Mouse (Mus musculus): ENCODE results near the gene Ints3. TPM values are rescaled to one million over a fixed set of nuclear protein-coding genes. Genes with fewer than 3 reads are reported as not detected.

Gene Ints3
- polyA plus RNA-seq, 1 experiment, result 68.6 TPM

- no peak overlapping the region for H3K4me3 ChIP-seq (ENCODE audit: low read depth, low read length)
- H3K27me3 ChIP-seq (ENCODE audit: control insufficient read depth, insufficient read depth, low read length, poor library complexity, severe bottlenecking), result no peaks in the 10 kb centered on the region
- no peaks in the 10 kb centered on the region for H3K36me3 ChIP-seq (ENCODE audit: control insufficient read depth, insufficient read depth, low read length, poor library complexity, severe bottlenecking)
- no peak overlapping the region for H3K27ac ChIP-seq (ENCODE audit: insufficient read depth, low read length)
- TF ChIP-seq CTCF (IDR thresholded peaks at IDR 0.05; ENCODE audit: low read depth, low read length), result no peak
- H3K4me1 ChIP-seq (ENCODE audit: control insufficient read depth, insufficient read depth, low read length), result no peaks in the 10 kb centered on the region
- no peak overlapping the region for H3K9ac ChIP-seq (ENCODE audit: low read depth, poor library complexity, severe bottlenecking)
- no peaks in the 10 kb centered on the region for H3K9me3 ChIP-seq (replicated peaks; ENCODE audit: control insufficient read depth, insufficient read depth, low read length, poor library complexity, severe bottlenecking)
Measured at GRCm38 (mm10) chr3:90371857-90372256, 61.6 kb downstream of the Ints3 start.

DNA sequence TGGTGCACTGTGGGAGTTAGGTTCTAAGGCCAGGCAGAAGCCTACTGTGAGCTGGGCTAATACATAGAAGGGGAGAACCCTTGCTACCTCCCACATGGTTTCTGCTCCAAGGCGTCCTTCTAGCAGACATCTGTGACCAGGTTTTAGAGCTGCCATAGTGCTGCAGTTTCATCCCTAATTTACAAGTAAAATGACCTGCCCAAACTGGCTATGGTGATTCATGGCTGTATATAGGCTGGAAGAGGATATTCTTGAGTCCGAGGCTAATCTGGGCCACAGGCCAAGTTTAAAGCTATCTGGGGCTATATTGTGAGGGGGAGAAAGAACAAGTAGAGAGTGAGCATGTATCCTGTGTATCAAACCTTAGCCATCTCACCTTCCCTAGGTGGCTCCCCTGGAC is 64.4 kb downstream of the Ints3 start:
- no peak overlapping the region for H3K27ac ChIP-seq (ENCODE audit: insufficient read depth, low read length)
- H3K9ac ChIP-seq (ENCODE audit: low read depth, poor library complexity, severe bottlenecking), result no peak overlapping the region
- H3K27me3 ChIP-seq (ENCODE audit: control insufficient read depth, insufficient read depth, low read length, poor library complexity, severe bottlenecking), result no peaks in the 10 kb centered on the region
- H3K9me3 ChIP-seq (replicated peaks; ENCODE audit: control insufficient read depth, insufficient read depth, low read length, poor library complexity, severe bottlenecking), result no peaks in the 10 kb centered on the region
- no peaks in the 10 kb centered on the region for H3K4me1 ChIP-seq (ENCODE audit: control insufficient read depth, insufficient read depth, low read length)
- H3K36me3 ChIP-seq (ENCODE audit: control insufficient read depth, insufficient read depth, low read length, poor library complexity, severe bottlenecking), result no peaks in the 10 kb centered on the region
- H3K4me3 ChIP-seq (ENCODE audit: low read depth, low read length), result no peak overlapping the region
- no peak for TF ChIP-seq EP300 (IDR thresholded peaks at IDR 0.05; ENCODE audit: insufficient read depth, low read depth, low read length)
- TF ChIP-seq CTCF (IDR thresholded peaks at IDR 0.05; ENCODE audit: low read depth, low read length), result no peak
- TF ChIP-seq POLR2A (IDR thresholded peaks at IDR 0.05; ENCODE audit: insufficient read depth, low read length), result no peak

GRCm38 (mm10) chr3:90367001-90367632 is 66.3 kb downstream of the Ints3 start:
- H3K9ac ChIP-seq (ENCODE audit: low read depth, poor library complexity, severe bottlenecking), result no peak overlapping the region
- TF ChIP-seq POLR2A (IDR thresholded peaks at IDR 0.05; ENCODE audit: insufficient read depth, low read length) (no peak), EP300 (IDR thresholded peaks at IDR 0.05; ENCODE audit: insufficient read depth, low read depth, low read length) (no peak), CTCF (IDR thresholded peaks at IDR 0.05; ENCODE audit: low read depth, low read length) (no peak)
- H3K9me3 ChIP-seq (replicated peaks; ENCODE audit: control insufficient read depth, insufficient read depth, low read length, poor library complexity, severe bottlenecking), result no peaks in the 10 kb centered on the region
- no peaks in the 10 kb centered on the region for H3K4me1 ChIP-seq (ENCODE audit: control insufficient read depth, insufficient read depth, low read length)
- H3K27ac ChIP-seq (ENCODE audit: insufficient read depth, low read length), result no peak overlapping the region
- H3K36me3 ChIP-seq (ENCODE audit: control insufficient read depth, insufficient read depth, low read length, poor library complexity, severe bottlenecking), result no peaks in the 10 kb centered on the region
- H3K27me3 ChIP-seq (ENCODE audit: control insufficient read depth, insufficient read depth, low read length, poor library complexity, severe bottlenecking), result no peaks in the 10 kb centered on the region
- H3K4me3 ChIP-seq (ENCODE audit: low read depth, low read length), result no peak overlapping the region

DNA sequence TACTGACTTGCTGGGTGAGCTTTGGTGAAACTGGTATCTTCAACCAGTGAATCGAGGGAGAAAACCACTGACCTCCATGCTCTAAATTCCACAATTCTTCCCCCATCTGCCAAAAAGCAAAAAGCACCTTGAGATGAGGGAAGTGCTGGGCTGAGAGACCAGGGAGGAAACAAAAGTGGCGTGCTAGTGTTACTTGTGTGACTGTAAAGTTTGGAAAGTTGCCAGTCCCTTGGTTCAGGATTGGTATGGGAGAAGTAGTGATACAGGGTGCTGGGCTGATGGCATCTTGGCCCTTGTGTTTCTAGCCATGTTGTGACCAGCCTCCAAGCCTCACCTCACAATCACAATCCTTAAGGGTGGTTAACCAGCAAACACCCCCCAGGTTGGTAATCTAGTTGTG is 71.1 kb downstream of the Ints3 start:
- Histone ChIP-seq H3K4me3 (ENCODE audit: low read depth, low read length) (no peak overlapping the region), H3K4me1 (ENCODE audit: control insufficient read depth, insufficient read depth, low read length) (no peaks in the 10 kb centered on the region), H3K27ac (ENCODE audit: insufficient read depth, low read length) (no peak overlapping the region), H3K9me3 (replicated peaks; ENCODE audit: control insufficient read depth, insufficient read depth, low read length, poor library complexity, severe bottlenecking) (no peaks in the 10 kb centered on the region), H3K36me3 (ENCODE audit: control insufficient read depth, insufficient read depth, low read length, poor library complexity, severe bottlenecking) (peaks cover 19% of the 10 kb centered on the region), H3K27me3 (ENCODE audit: control insufficient read depth, insufficient read depth, low read length, poor library complexity, severe bottlenecking) (no peaks in the 10 kb centered on the region), H3K9ac (ENCODE audit: low read depth, poor library complexity, severe bottlenecking) (no peak overlapping the region)
- TF ChIP-seq CTCF (IDR thresholded peaks at IDR 0.05; ENCODE audit: low read depth, low read length), result no peak
- no peak for TF ChIP-seq POLR2A (IDR thresholded peaks at IDR 0.05; ENCODE audit: insufficient read depth, low read length)
- TF ChIP-seq EP300 (IDR thresholded peaks at IDR 0.05; ENCODE audit: insufficient read depth, low read depth, low read length), result no peak

DNA sequence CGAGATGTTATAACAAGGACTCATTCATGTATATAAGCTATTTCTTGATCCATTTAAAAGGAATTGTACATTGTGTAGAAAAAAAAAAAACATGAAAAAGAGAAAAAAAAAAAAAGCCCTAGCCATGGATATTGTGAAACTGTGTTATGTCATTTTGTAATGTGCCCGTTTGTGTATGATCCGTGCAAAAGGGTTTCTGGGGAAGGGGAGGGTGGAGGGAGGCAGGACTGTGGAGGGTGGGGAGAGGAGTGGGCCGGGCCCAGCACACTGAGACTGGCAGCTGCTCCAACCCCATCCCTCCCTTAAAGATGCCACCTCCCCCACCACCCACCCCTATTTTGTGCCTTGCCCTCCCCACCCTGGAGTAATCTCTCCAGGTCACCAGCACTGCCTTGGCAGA is 71.9 kb downstream of the Ints3 start:
- H3K9me3 ChIP-seq (replicated peaks; ENCODE audit: control insufficient read depth, insufficient read depth, low read length, poor library complexity, severe bottlenecking), result no peaks in the 10 kb centered on the region
- no peak for TF ChIP-seq POLR2A (IDR thresholded peaks at IDR 0.05; ENCODE audit: insufficient read depth, low read length)
- no peak for TF ChIP-seq EP300 (IDR thresholded peaks at IDR 0.05; ENCODE audit: insufficient read depth, low read depth, low read length)
- no peak for TF ChIP-seq CTCF (IDR thresholded peaks at IDR 0.05; ENCODE audit: low read depth, low read length)
- no peaks in the 10 kb centered on the region for H3K4me1 ChIP-seq (ENCODE audit: control insufficient read depth, insufficient read depth, low read length)
- no peak overlapping the region for H3K27ac ChIP-seq (ENCODE audit: insufficient read depth, low read length)
- H3K27me3 ChIP-seq (ENCODE audit: control insufficient read depth, insufficient read depth, low read length, poor library complexity, severe bottlenecking), result no peaks in the 10 kb centered on the region
- H3K4me3 ChIP-seq (ENCODE audit: low read depth, low read length), result no peak overlapping the region
- no peak overlapping the region for H3K9ac ChIP-seq (ENCODE audit: low read depth, poor library complexity, severe bottlenecking)
- H3K36me3 ChIP-seq (ENCODE audit: control insufficient read depth, insufficient read depth, low read length, poor library complexity, severe bottlenecking), result peaks cover 27% of the 10 kb centered on the region

DNA sequence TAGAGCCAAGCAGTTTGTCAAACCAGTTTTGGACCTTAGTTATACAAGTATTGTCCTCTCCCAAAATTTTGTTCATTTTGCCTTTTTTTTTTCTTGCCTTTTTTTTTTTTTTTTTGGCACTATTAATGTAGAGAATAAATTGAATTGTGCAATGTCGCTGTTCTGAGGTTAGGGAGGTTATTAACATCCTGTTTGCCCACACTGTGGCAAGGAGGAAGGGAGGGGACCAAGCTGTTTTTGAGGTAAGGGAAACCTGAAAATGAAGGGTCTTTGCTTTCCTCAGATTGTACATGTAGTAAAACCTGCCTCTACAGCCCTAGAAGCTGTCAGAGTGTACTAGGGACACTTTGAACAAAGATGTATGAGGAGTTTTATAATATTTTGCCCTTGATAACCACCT is 74.2 kb downstream of the Ints3 start:
- no peak overlapping the region for H3K9ac ChIP-seq (ENCODE audit: low read depth, poor library complexity, severe bottlenecking)
- TF ChIP-seq POLR2A (IDR thresholded peaks at IDR 0.05; ENCODE audit: insufficient read depth, low read length) (no peak), EP300 (IDR thresholded peaks at IDR 0.05; ENCODE audit: insufficient read depth, low read depth, low read length) (no peak), CTCF (IDR thresholded peaks at IDR 0.05; ENCODE audit: low read depth, low read length) (no peak)
- H3K36me3 ChIP-seq (ENCODE audit: control insufficient read depth, insufficient read depth, low read length, poor library complexity, severe bottlenecking), result peaks cover 44% of the 10 kb centered on the region
- no peaks in the 10 kb centered on the region for H3K27me3 ChIP-seq (ENCODE audit: control insufficient read depth, insufficient read depth, low read length, poor library complexity, severe bottlenecking)
- H3K9me3 ChIP-seq (replicated peaks; ENCODE audit: control insufficient read depth, insufficient read depth, low read length, poor library complexity, severe bottlenecking), result no peaks in the 10 kb centered on the region
- H3K4me3 ChIP-seq (ENCODE audit: low read depth, low read length), result no peak overlapping the region
- no peaks in the 10 kb centered on the region for H3K4me1 ChIP-seq (ENCODE audit: control insufficient read depth, insufficient read depth, low read length)
- no peak overlapping the region for H3K27ac ChIP-seq (ENCODE audit: insufficient read depth, low read length)

Data from ES-Bruce4 (cell line).